Mouse (Mus musculus) midbrain, embryonic 16.5 days (tissue): Measurements from ENCODE around the gene Scel. TPM values are rescaled to one million over a fixed set of nuclear protein-coding genes. Genes with fewer than 3 reads are reported as not detected.

Experiments
- ATAC-seq: fragments of 200-750 bp; cut with Nextera tagmentation; 2 replicates; pipeline ENCODE4 v1.8.0; 2017; ENCODE audit warnings: moderate TSS enrichment
- H3K27ac ChIP-seq: fragments of 300-500 bp; sonication (generic); 2 replicates; pipeline ENCODE4 v1.5.1; 2014; ENCODE audit warnings: mild to moderate bottlenecking, low read length, mixed read lengths
- H3K27me3 ChIP-seq: fragments of 300-500 bp; sonication (generic); 2 replicates; pipeline ENCODE4 v1.6.1; 2014; ENCODE audit warnings: low read depth, low read length, mixed read lengths; ENCODE audit not compliant: control insufficient read depth, insufficient read depth
- H3K36me3 ChIP-seq: fragments of 300-500 bp; sonication (generic); 2 replicates; pipeline ENCODE4 v1.6.1; 2014; ENCODE audit warnings: mild to moderate bottlenecking, low read length, moderate library complexity, mixed read lengths; ENCODE audit not compliant: control insufficient read depth, insufficient read depth
- H3K4me1 ChIP-seq: fragments of 300-500 bp; sonication (generic); 2 replicates; pipeline ENCODE4 v1.6.1; 2014; ENCODE audit warnings: mild to moderate bottlenecking, low read length, mixed read lengths; ENCODE audit not compliant: control insufficient read depth, insufficient read depth
- H3K4me2 ChIP-seq: fragments of 300-500 bp; sonication (generic); 2 replicates; pipeline ENCODE4 v1.6.1; 2014; ENCODE audit warnings: mild to moderate bottlenecking, low read length, mixed read lengths
- H3K4me3 ChIP-seq: fragments of 300-500 bp; sonication (generic); 2 replicates; pipeline ENCODE4 v1.5.1; 2014; ENCODE audit warnings: low read depth, mild to moderate bottlenecking, low read length, moderate library complexity, mixed read lengths
- H3K9ac ChIP-seq: fragments of 300-500 bp; sonication (generic); 2 replicates; pipeline ENCODE4 v1.6.1; 2014; ENCODE audit warnings: low read depth, low read length, mixed read lengths
- H3K9me3 ChIP-seq: fragments of 300-500 bp; sonication (generic); replicated peaks from 2 replicates; pipeline ENCODE4 v1.6.1; 2014; ENCODE audit warnings: mild to moderate bottlenecking, low read length, mixed read lengths; ENCODE audit not compliant: control insufficient read depth, poor library complexity, severe bottlenecking
- WGBS: fragments of 180-500 bp; shearing (Covaris S2); extraction: QIAGEN DNeasy Blood & Tissue Kit; methylation state at CpG from one replicate; pipeline ENCODE4 v1.1.7; 2014; 5-methylcytosine and 5-hydroxymethylcytosine counted together
- polyA plus RNA-seq: library from polyadenylated mRNA; unstranded; fragments of >200 nt; fragmentation: Nextera tagmentation; extraction: Ambion mirVana; gene quantifications from 2 replicates; pipeline ENCODE4 v1.2.1, GENCODE M21; 2015

Gene Scel
- polyA plus RNA-seq, 1 experiment from 2014 or later = 0.34 TPM

GRCm38 (mm10) chr14:103550480-103550879 lies 37.3 kb downstream of the Scel start:
- Histone ChIP-seq H3K9me3 (no peaks in the 10 kb centered on the region), H3K36me3 (no peaks in the 10 kb centered on the region), H3K27ac (no peak overlapping the region), H3K9ac (no peak overlapping the region), H3K4me1 (peaks cover 19% of the 10 kb centered on the region), H3K4me2 (no peak overlapping the region), H3K4me3 (no peak overlapping the region), H3K27me3 (no peaks in the 10 kb centered on the region)
- ATAC-seq = peak; percentile 70
- WGBS = 12% methylated on average over 8 of the region's 8 CpGs

- H3K36me3 ChIP-seq = no peaks in the 10 kb centered on the region
- H3K9ac ChIP-seq = no peak overlapping the region
- no peak overlapping the region for H3K4me2 ChIP-seq
- peaks cover 19% of the 10 kb centered on the region for H3K4me1 ChIP-seq
- no peaks in the 10 kb centered on the region for H3K27me3 ChIP-seq
- no peak overlapping the region for H3K27ac ChIP-seq
- 80% methylated on average over 10 of the region's 10 CpGs for WGBS
- H3K9me3 ChIP-seq = no peaks in the 10 kb centered on the region
- no peak overlapping the region for H3K4me3 ChIP-seq
- no peak for ATAC-seq
Measured at GRCm38 (mm10) chr14:103550921-103551320, 37.8 kb downstream of the Scel start.

GRCm38 (mm10) chr14:103551921-103552320 lies 38.8 kb downstream of the Scel start:
- WGBS = 50% methylated on average over 4 of the region's 4 CpGs
- Histone ChIP-seq H3K9me3 (no peaks in the 10 kb centered on the region), H3K4me1 (peaks cover 22% of the 10 kb centered on the region), H3K9ac (no peak overlapping the region), H3K27me3 (no peaks in the 10 kb centered on the region), H3K27ac (peak overlapping the region; percentile 62), H3K4me3 (no peak overlapping the region), H3K36me3 (no peaks in the 10 kb centered on the region), H3K4me2 (0 out of 2 replicates have a peak overlapping the region, but pooled peaks have one; percentile 5)
- ATAC-seq = no peak; the same call in 1 of the 2 replicates

GRCm38 (mm10) chr14:103552379-103552778 lies 39.2 kb downstream of the Scel start:
- peaks cover 22% of the 10 kb centered on the region for H3K4me1 ChIP-seq
- peak overlapping the region; percentile 62; the same call in 1 of the 2 replicates for H3K27ac ChIP-seq
- H3K27me3 ChIP-seq = no peaks in the 10 kb centered on the region
- no peaks in the 10 kb centered on the region for H3K36me3 ChIP-seq
- 0 out of 2 replicates have a peak overlapping the region, but pooled peaks have one; percentile 5 for H3K4me2 ChIP-seq
- ATAC-seq = peak; percentile 27; the same call in 1 of the 2 replicates
- H3K9me3 ChIP-seq = no peaks in the 10 kb centered on the region
- WGBS = 40% methylated on average over 4 of the region's 4 CpGs
- no peak overlapping the region for H3K9ac ChIP-seq
- H3K4me3 ChIP-seq = no peak overlapping the region

GRCm38 (mm10) chr14:103556609-103557008 lies 43.5 kb downstream of the Scel start:
- Histone ChIP-seq H3K9me3 (no peaks in the 10 kb centered on the region), H3K4me3 (no peak overlapping the region), H3K4me2 (no peak overlapping the region), H3K27ac (no peak overlapping the region), H3K27me3 (no peaks in the 10 kb centered on the region), H3K9ac (no peak overlapping the region), H3K36me3 (no peaks in the 10 kb centered on the region), H3K4me1 (peaks cover 22% of the 10 kb centered on the region)
- ATAC-seq = no peak
- WGBS = 23% methylated on average over 5 of the region's 5 CpGs

- WGBS = 63% methylated on average over 8 of the region's 8 CpGs
Measured at GRCm38 (mm10) chr14:103561383-103562096, 48.4 kb downstream of the Scel start.

GRCm38 (mm10) chr14:103567957-103568356 lies 54.8 kb downstream of the Scel start:
- Histone ChIP-seq H3K4me3 (no peak overlapping the region), H3K27me3 (no peaks in the 10 kb centered on the region), H3K9ac (no peak overlapping the region), H3K27ac (no peak overlapping the region), H3K4me2 (no peak overlapping the region), H3K4me1 (no peaks in the 10 kb centered on the region), H3K9me3 (no peaks in the 10 kb centered on the region), H3K36me3 (no peaks in the 10 kb centered on the region)
- ATAC-seq = no peak
- 48% methylated on average over 1 of the region's 1 CpGs for WGBS

More at GRCm38 (mm10) chr14:103561383-103562096, 48.4 kb downstream of the Scel start:
- Histone ChIP-seq H3K4me2 (no peak overlapping the region), H3K4me3 (no peak overlapping the region), H3K27me3 (no peaks in the 10 kb centered on the region), H3K27ac (no peak overlapping the region), H3K9me3 (no peaks in the 10 kb centered on the region), H3K4me1 (peaks cover 3% of the 10 kb centered on the region; the same call in 1 of the 2 replicates), H3K9ac (no peak overlapping the region), H3K36me3 (no peaks in the 10 kb centered on the region)
- peak; percentile 54 for ATAC-seq

GRCm38 (mm10) chr14:103568433-103568832 lies 55.3 kb downstream of the Scel start:
- H3K36me3 ChIP-seq = no peaks in the 10 kb centered on the region
- H3K4me1 ChIP-seq = no peaks in the 10 kb centered on the region
- H3K9me3 ChIP-seq = no peaks in the 10 kb centered on the region
- no peak overlapping the region for H3K9ac ChIP-seq
- ATAC-seq = no peak
- 89% methylated on average over 2 of the region's 2 CpGs for WGBS
- H3K27me3 ChIP-seq = no peaks in the 10 kb centered on the region
- H3K27ac ChIP-seq = no peak overlapping the region
- H3K4me2 ChIP-seq = no peak overlapping the region
- H3K4me3 ChIP-seq = no peak overlapping the region

GRCm38 (mm10) chr14:103571598-103572320 lies 58.6 kb downstream of the Scel start:
- no peaks in the 10 kb centered on the region for H3K4me1 ChIP-seq
- no peak overlapping the region for H3K4me3 ChIP-seq
- 85% methylated on average over 13 of the region's 13 CpGs for WGBS
- H3K27me3 ChIP-seq = no peaks in the 10 kb centered on the region
- H3K9ac ChIP-seq = no peak overlapping the region
- no peak overlapping the region for H3K27ac ChIP-seq
- no peaks in the 10 kb centered on the region for H3K9me3 ChIP-seq
- H3K36me3 ChIP-seq = no peaks in the 10 kb centered on the region
- no peak overlapping the region for H3K4me2 ChIP-seq
- ATAC-seq = no peak
